Mouse (Mus musculus): ENCODE data around the gene Tnfrsf25.
A peak's percentile ranks its signal among the peaks of the same experiment; 100 is the strongest.

Gene Tnfrsf25

DNA sequence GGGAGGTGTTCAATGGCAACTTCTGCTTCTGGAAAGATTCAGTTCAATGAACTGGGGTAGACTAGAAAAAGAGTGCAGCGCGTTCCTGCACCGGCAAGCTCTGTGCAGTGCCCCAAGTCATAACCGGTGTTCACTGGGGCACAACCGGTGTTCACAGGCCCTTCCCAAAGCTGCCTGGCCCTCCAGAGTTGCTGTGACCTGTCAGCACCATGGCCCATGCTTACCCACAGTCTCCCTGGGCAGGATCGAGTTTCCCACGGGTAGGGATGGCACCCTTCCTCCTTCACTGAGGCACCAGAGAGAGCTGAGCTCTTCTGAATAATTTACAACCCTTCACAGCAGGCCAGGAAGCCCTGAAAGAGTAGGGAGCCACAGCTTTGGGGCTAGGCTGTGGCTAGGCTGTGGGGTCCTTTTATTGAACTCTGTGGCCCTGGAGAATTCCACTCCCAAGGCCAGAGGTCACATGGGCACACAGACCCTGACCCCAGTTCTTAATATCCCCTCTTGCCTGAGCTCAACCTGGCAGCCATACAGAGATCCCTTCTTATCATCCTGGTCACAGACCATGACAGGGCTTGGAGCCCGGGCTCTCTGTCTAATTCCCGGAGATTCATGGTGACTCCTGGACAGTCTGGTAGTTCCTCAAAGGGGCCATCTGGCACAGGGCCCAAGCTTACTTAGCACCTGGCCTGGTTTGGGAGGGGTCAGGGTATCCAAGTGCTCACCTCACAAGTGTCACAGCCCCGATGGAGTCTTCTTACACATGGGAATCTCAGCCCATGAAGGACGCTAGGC is 30.5 kb downstream of the Tnfrsf25 start:
- no peak for DNase-seq

- no peak for DNase-seq
Measured at GRCm38 (mm10) chr4:152150546-152150945, 34.8 kb downstream of the Tnfrsf25 start.

DNA sequence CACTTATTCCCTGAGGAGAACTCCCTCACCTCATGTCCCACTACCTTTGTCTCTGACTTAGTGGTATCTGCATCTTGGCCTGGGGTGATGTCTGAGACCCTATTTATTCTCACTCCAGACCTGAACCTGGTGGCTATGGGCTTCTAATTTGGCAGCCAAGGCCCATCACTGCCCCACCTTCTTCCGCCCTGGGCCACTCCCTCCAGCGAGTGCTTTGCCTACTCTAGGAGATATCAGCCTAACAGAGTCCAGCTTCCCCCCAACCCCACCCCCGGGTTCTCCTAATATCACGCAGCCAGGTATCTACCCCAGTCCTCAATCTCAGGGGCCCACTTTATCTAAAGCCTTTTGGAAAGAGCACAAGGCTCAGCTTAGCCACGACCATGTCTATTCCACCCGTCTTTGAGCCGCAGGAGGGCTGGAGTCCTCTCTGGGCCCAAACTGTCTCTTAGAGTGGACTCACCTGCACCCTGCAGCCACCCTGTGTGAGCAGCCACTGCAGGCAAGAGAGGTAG is 35.8 kb downstream of the Tnfrsf25 start:
- no peak for DNase-seq

GRCm38 (mm10) chr4:152151966-152152544 is 36.3 kb downstream of the Tnfrsf25 start, which contains the start of gene Espn:
Gene Espn, minus strand, starts transcription at chr4:152152371.
- DNase-seq: no peak

GRCm38 (mm10) chr4:152153771-152154177 is 38.0 kb downstream of the Tnfrsf25 start:
- peak; percentile 67 to 77 for DNase-seq

GRCm38 (mm10) chr4:152155019-152155418 is 39.3 kb downstream of the Tnfrsf25 start:
- DNase-seq: no peak

- DNase-seq: peak; percentile 48 to 68
Measured at GRCm38 (mm10) chr4:152157779-152158584, 42.2 kb downstream of the Tnfrsf25 start.

DNA sequence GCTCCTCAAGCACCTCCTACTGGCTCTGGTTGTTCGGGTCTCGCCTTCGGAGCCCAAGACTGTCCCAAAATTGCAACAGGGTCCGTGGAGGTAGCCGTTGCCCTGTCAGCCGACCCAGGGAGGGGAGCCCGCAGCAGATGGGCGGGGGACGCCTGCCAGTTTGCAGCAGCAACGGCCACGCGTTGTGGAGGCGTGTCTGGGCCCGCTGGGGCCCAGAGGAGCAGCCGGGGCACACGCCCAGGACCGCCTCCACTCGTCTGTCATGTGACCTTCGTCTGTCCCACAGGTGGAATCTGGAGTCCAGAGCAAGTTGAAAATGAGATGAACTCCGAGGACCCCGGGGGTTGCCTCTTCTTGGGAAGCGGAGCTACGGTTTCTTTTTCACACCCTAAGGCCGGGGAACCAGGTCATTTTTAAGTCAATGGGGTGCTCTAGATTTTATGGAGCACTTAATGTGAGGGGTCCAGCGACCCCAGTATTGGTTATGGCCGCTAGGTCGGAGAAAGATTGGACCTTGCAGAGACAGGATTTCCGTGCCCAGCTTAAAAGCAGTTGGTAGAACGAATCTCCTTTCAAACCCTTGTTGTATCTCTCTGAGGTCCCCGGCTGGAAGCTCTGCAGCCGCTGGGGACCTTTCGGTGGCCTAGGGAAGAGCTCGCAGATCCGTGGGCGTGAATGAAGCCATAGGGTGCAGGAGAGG is 43.0 kb downstream of the Tnfrsf25 start, which contains the start of gene Hes2:
TSS of gene Hes2 (plus strand) at position 283 of the 700 bp plus-strand sequence.
- DNase-seq: no peak

GRCm38 (mm10) chr4:152159285-152159678 is 43.5 kb downstream of the Tnfrsf25 start:
- DNase-seq: no peak

GRCm38 (mm10) chr4:152160748-152161147 is 45.0 kb downstream of the Tnfrsf25 start:
- DNase-seq: no peak

GRCm38 (mm10) chr4:152161601-152162000 is 45.9 kb downstream of the Tnfrsf25 start:
- no peak for DNase-seq

GRCm38 (mm10) chr4:152162748-152163147 is 47.0 kb downstream of the Tnfrsf25 start:
- no peak for DNase-seq

DNA sequence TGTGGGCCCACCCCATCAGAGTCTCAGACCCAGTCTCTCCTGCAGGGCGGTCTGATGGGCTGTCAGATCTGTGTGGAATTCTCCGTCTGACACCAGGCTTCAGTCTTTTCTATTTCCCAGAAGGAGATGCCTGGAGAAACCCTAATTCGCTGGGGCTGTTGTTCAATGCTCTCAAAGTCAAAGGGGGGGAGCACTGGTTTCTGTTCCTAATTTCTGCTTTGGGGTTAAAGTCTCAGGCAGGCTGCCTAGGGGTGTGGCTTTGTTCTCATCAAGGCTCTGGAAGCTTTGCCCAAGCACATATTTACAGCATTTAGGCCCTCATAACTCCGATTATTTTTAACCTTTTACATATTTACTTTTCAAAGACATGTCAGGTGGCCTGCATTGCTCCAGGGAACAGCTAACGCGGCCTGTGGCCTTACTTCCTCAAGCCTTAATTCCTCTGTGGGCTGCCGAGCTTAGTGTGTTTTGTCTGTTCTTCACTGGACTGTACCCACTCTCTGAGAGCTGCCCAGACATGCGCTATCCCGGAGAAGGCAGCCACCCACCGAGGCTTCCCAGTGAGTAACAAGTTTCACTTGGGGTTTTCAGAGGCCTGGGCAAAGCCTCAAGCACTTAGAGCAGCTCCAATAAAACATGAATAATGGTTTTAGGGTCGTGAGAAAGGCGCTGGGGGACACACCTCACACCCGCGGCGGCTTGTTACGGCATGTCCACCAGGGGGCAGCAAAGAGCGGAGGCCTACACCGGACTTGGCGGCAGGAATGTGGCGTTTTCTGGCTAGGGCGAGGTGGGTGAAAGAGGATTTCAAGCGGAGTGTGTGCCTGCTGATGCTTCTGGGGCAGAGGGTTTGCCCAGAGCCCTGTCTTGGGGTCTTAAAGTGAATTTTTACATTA is 49.5 kb downstream of the Tnfrsf25 start:
- peak; percentile 74 to 84 for DNase-seq

DNA sequence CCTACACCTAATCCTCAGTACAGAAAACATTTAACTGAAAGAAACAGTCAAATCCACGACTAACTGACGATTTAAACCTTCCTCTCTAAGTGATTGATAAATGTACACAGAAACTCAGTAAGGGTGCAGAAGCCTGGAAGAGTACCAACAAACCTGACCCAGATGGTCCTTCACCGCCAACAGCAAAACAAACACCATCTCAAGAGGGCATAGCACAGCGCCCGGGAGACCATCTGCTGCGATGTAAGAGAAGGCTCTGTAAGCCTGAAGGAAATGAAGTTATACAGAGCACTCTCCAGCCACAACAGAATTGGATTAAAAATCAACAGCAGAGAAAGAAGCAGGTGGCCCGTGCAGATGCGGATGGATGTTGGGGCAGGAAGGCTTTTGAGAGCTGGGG is 52.3 kb downstream of the Tnfrsf25 start:
- no peak for DNase-seq

GRCm38 (mm10) chr4:152169103-152169502 is 53.4 kb downstream of the Tnfrsf25 start:
- DNase-seq: no peak
